Mouse (Mus musculus) lung, embryonic 16.5 days (tissue): Measurements from ENCODE around the gene Carf. TPM values are rescaled to one million over a fixed set of nuclear protein-coding genes. Genes with fewer than 3 reads are reported as not detected.

Experiments used
- polyA plus RNA-seq: library from polyadenylated mRNA; unstranded; fragments of >200 nt; fragmentation: Nextera tagmentation; extraction: Ambion mirVana; gene quantifications from 2 replicates; pipeline ENCODE4 v1.2.1, GENCODE M21; 2015

Carf gene
- polyA plus RNA-seq, 1 experiment from 2014 or later: 5.8 TPM

Other genes with a start within 250 kb of the Carf start
- gene Fam117b, start 185.2 kb upstream of the Carf start, polyA plus RNA-seq: 8.4 and 8.9 TPM in 2 replicates
- gene Ica1l, start 55.1 kb upstream of the Carf start, polyA plus RNA-seq: 0.55 and 0.62 TPM in 2 replicates
- gene Wdr12, start 398 bp downstream of the Carf start, polyA plus RNA-seq: 37.5 and 39.3 TPM in 2 replicates
- gene Nbeal1, start 82.4 kb downstream of the Carf start, polyA plus RNA-seq: 9.2 and 10.2 TPM in 2 replicates
- gene Cyp20a1, start 245.1 kb downstream of the Carf start, polyA plus RNA-seq: 30.9 and 34.6 TPM in 2 replicates